Comparison of ENCODE assay signal across 8 mouse cellular contexts in genomic region chr10:36506727-36507555, GRCm38 (mm10). TPM values are rescaled to one million over a fixed set of nuclear protein-coding genes. Genes with fewer than 3 reads are reported as not detected.
A peak's percentile ranks its signal among the peaks of the same experiment; 100 is the strongest.
DNase-seq lines count a peak whose midpoint lies in the region; ATAC-seq and TF ChIP-seq lines count a peak whose summit lies in the region.

Hs3st5 (plus strand) TSS chr10:36506814.

- H3K36me3 ChIP-seq in kidney, embryonic 15.5 days = no peaks in the 10 kb centered on the region
- H3K36me3 ChIP-seq in liver, embryonic 11.5 days (ENCODE audit: control insufficient read depth, insufficient read depth, low read length) = no peaks in the 10 kb centered on the region
- H3K36me3 ChIP-seq in neural tube, embryonic 13.5 days = no peaks in the 10 kb centered on the region

- peak within 1 kb of the TSS; percentile 42 for H3K9ac ChIP-seq in kidney, embryonic 15.5 days
- no peak within 1 kb of the TSS for H3K9ac ChIP-seq in liver, embryonic 11.5 days (ENCODE audit: low read depth, low read length)
- H3K9ac ChIP-seq in neural tube, embryonic 13.5 days = peak within 1 kb of the TSS; percentile 85

- H3K9me3 ChIP-seq in kidney, embryonic 15.5 days (replicated peaks) = no peaks in the 10 kb centered on the region
- H3K9me3 ChIP-seq in liver, embryonic 11.5 days (ENCODE audit: control insufficient read depth, low read length) = no peaks in the 10 kb centered on the region
- no peaks in the 10 kb centered on the region for H3K9me3 ChIP-seq in neural tube, embryonic 13.5 days

- no peak for DNase-seq in kidney, adult 11 months
- DNase-seq in gastrocnemius, postnatal 25 days = peak; percentile 10
- DNase-seq in kidney, postnatal 10 days = peak; percentile 41
- peak; percentile 52 for DNase-seq in liver, embryonic 11.5 days (ENCODE audit: low spot score)

- no peak for TF ChIP-seq CTCF in cortical plate, adult 2 months (IDR thresholded peaks at IDR 0.05; ENCODE audit: extremely low read depth, insufficient read depth, low read length)

- peaks cover 52% of the 10 kb centered on the region for H3K27me3 ChIP-seq in kidney, embryonic 15.5 days
- H3K27me3 ChIP-seq in liver, embryonic 11.5 days (replicated peaks; ENCODE audit: control insufficient read depth, insufficient read depth, low read length) = peaks cover 31% of the 10 kb centered on the region
- H3K27me3 ChIP-seq in neural tube, embryonic 13.5 days = peaks cover 12% of the 10 kb centered on the region; the same call in 1 of the 2 replicates

- H3K4me2 ChIP-seq in kidney, embryonic 15.5 days = peak within 1 kb of the TSS; percentile 99
- peak within 1 kb of the TSS; percentile 83 for H3K4me2 ChIP-seq in liver, embryonic 11.5 days
- H3K4me2 ChIP-seq in neural tube, embryonic 13.5 days = peak within 1 kb of the TSS; percentile 95

- 0% methylated on average over 64 of the region's 71 CpGs for WGBS in kidney, embryonic 15.5 days
- under 1% methylated on average over 67 of the region's 71 CpGs for WGBS in liver, embryonic 11.5 days
- under 1% methylated on average over 65 of the region's 71 CpGs for WGBS in neural tube, embryonic 13.5 days

- peaks cover 17% of the 10 kb centered on the region for H3K4me1 ChIP-seq in kidney, embryonic 15.5 days
- no peaks in the 10 kb centered on the region for H3K4me1 ChIP-seq in cortical plate, adult 2 months (ENCODE audit: control insufficient read depth, insufficient read depth, low read length)
- no peaks in the 10 kb centered on the region for H3K4me1 ChIP-seq in liver, embryonic 11.5 days (replicated peaks; ENCODE audit: control insufficient read depth, insufficient read depth, low read length)
- H3K4me1 ChIP-seq in neural tube, embryonic 13.5 days (replicated peaks) = peaks cover 20% of the 10 kb centered on the region

- H3K27ac ChIP-seq in kidney, embryonic 15.5 days = no peak within 1 kb of the TSS
- no peak within 1 kb of the TSS for H3K27ac ChIP-seq in cortical plate, adult 2 months (ENCODE audit: insufficient read depth, low read length)
- H3K27ac ChIP-seq in liver, embryonic 11.5 days (ENCODE audit: low read depth, low read length) = no peak within 1 kb of the TSS
- H3K27ac ChIP-seq in neural tube, embryonic 13.5 days (replicated peaks) = peak within 1 kb of the TSS; percentile 84

- ATAC-seq in kidney, embryonic 15.5 days (replicated peaks; ENCODE audit: low FRiP score) = peak; percentile 91
- ATAC-seq in liver, embryonic 11.5 days (replicated peaks; ENCODE audit: low FRiP score) = peak; percentile 62; the same call in 1 of the 2 replicates
- ATAC-seq in neural tube, embryonic 13.5 days (ENCODE audit: low read depth) = peak; percentile 94
- ATAC-seq in erythroblast, adult 5-6 weeks (replicated peaks; ENCODE audit: low FRiP score, poor library complexity, severe bottlenecking) = no peak

- peak; percentile 28; the same call in 1 of the 2 replicates for TF ChIP-seq POLR2A in cortical plate, adult 2 months (IDR thresholded peaks at IDR 0.05; ENCODE audit: extremely low read depth, insufficient read depth, low read length)

- peak within 1 kb of the TSS; percentile 56 for H3K4me3 ChIP-seq in kidney, embryonic 15.5 days (replicated peaks)
- H3K4me3 ChIP-seq in cortical plate, adult 2 months (ENCODE audit: insufficient read depth, low read length) = peak within 1 kb of the TSS; percentile 47
- H3K4me3 ChIP-seq in liver, embryonic 11.5 days (ENCODE audit: low read depth, low read length) = peak within 1 kb of the TSS; percentile 53
- H3K4me3 ChIP-seq in neural tube, embryonic 13.5 days = peak within 1 kb of the TSS; percentile 79

RNA-seq across cellular contexts. Expression of gene Hs3st5, which starts in this region (rescaled TPM):
- 0.35 and 0.38 TPM in 2 replicates for polyA plus RNA-seq in kidney, embryonic 15.5 days (2015; fragmentation: Nextera tagmentation; extraction: Ambion mirVana)
- 4.3 and 4.4 TPM in 2 replicates for polyA plus RNA-seq in cortical plate, adult 2 months (2012; rRNA removed)
- total RNA-seq in gastrocnemius, postnatal 25 days (2021) = 1 to 10 TPM; 2.3 to 2.4 TPM
- 0.07 TPM in 1 of 2 replicates, not detected in the other for polyA plus RNA-seq in liver, embryonic 11.5 days (2014; fragmentation: Nextera tagmentation; extraction: Ambion mirVana)
- 26.1 and 26.4 TPM in 2 replicates for polyA plus RNA-seq in neural tube, embryonic 13.5 days (2015; fragmentation: Nextera tagmentation; extraction: Ambion mirVana)
- total RNA-seq in erythroblast, adult 5-6 weeks (2015; ENCODE audit: low replicate concordance) = not detected in 2 replicates
- total RNA-seq in erythroblast, adult 5-6 weeks (2017; ENCODE audit: low replicate concordance) = not detected in 2 replicates

Comparison
In these comparisons a context has a peak if more than half of its experiments do, and no peak if none do; other contexts are left out.
1. Peak in ATAC-seq, H3K4me3 ChIP-seq, H3K9ac ChIP-seq and H3K4me2 ChIP-seq in kidney, embryonic 15.5 days; RNA of the gene not detected or under 1 TPM.
2. Peak in DNase-seq, ATAC-seq, H3K4me3 ChIP-seq and H3K4me2 ChIP-seq in liver, embryonic 11.5 days; RNA of the gene not detected or under 1 TPM.